Mouse (Mus musculus): ENCODE results near the gene Galk1.
"Not testable (repeated sequence)": the region's sequence is repeated elsewhere in the genome, so short reads cannot be mapped to it uniquely, and the experiment has no call there.

- TF ChIP-seq CTCF (IDR thresholded peaks at IDR 0.05; ENCODE audit: low read depth); EP300 (optimal IDR thresholded peaks at IDR 0.05): not testable (repeated sequence)
Observed at GRCm38 (mm10) chr11:116023074-116023770, 10.7 kb upstream of the Galk1 start.
